Mouse (Mus musculus) MEL (cell line): Measurements from ENCODE around the gene Rhpn2. TPM values are rescaled to one million over a fixed set of nuclear protein-coding genes. Genes with fewer than 3 reads are reported as not detected.

Experiments
- DNase-seq: peaks from one replicate; pipeline ENCODE4 v3.0.0; 2011; ENCODE audit warnings: low read depth, low spot score
- H3K27ac ChIP-seq: 2 replicates; pipeline ENCODE4 v1.5.1; 2012; ENCODE audit warnings: low read depth, mild to moderate bottlenecking, control low read depth, low read length, moderate library complexity; ENCODE audit not compliant: control insufficient read depth
- H3K27me3 ChIP-seq, 2 experiments: fragments of 150-350 bp in 1 of 2; sonication (generic) in 1 of 2; 2 replicates each; pipeline ENCODE4 v1.6.1; 2012; ENCODE audit warnings: low read length in 2 of 2, mild to moderate bottlenecking in 2 of 2, improper control_type of control experiment in 1 of 2, moderate library complexity in 1 of 2; ENCODE audit not compliant: insufficient read depth in 2 of 2, control insufficient read depth in 1 of 2
- H3K36me3 ChIP-seq, 2 experiments: 2 replicates each; pipeline ENCODE4 v1.6.1; 2012 to 2014; ENCODE audit warnings: low read length in 2 of 2, improper control_type of control experiment in 1 of 2, inconsistent platforms in 1 of 2, mild to moderate bottlenecking in 1 of 2; ENCODE audit not compliant: insufficient read depth in 2 of 2, control insufficient read depth in 1 of 2
- H3K4me1 ChIP-seq, 2 experiments: fragments of 150-350 bp in 1 of 2; sonication (generic) in 1 of 2; 2 replicates each; pipeline ENCODE4 v1.6.1; 2012; ENCODE audit warnings: low read length in 2 of 2, improper control_type of control experiment in 1 of 2, mild to moderate bottlenecking in 1 of 2; ENCODE audit not compliant: insufficient read depth in 2 of 2, control insufficient read depth in 1 of 2
- H3K4me3 ChIP-seq, 2 experiments: fragments of 150-350 bp in 1 of 2; sonication (generic) in 1 of 2; 2 replicates each; pipeline ENCODE4 v1.5.1; 2012; ENCODE audit warnings: low read depth in 2 of 2, low read length in 2 of 2, mild to moderate bottlenecking in 2 of 2, moderate library complexity in 2 of 2, control low read depth in 1 of 2, improper control_type of control experiment in 1 of 2; ENCODE audit not compliant: control insufficient read depth in 1 of 2, insufficient read depth in 1 of 2
- H3K79me2 ChIP-seq: 2 replicates; pipeline ENCODE4 v1.6.1; 2012; ENCODE audit warnings: mild to moderate bottlenecking, low read length, moderate library complexity; ENCODE audit not compliant: control insufficient read depth, poor library complexity, insufficient read depth
- H3K9ac ChIP-seq: 2 replicates; pipeline ENCODE4 v1.6.1; 2012; ENCODE audit warnings: low read depth, mild to moderate bottlenecking, control low read depth, low read length, moderate library complexity; ENCODE audit not compliant: control insufficient read depth, poor library complexity, severe bottlenecking
- H3K9me3 ChIP-seq: fragments of 150-350 bp; sonication (generic); replicated peaks from 2 replicates; pipeline ENCODE4 v1.6.1; 2012; ENCODE audit warnings: mild to moderate bottlenecking, low read length, improper control_type of control experiment, moderate library complexity; ENCODE audit not compliant: insufficient read depth
- CHD1 ChIP-seq: IDR thresholded peaks from 2 replicates; pipeline ENCODE4 v1.6.1; 2012; ENCODE audit warnings: low read depth, mild to moderate bottlenecking, inconsistent platforms, low read length, improper control_type of control experiment
- CTCF ChIP-seq, 3 experiments: IDR thresholded peaks in 2 of 3; conservative IDR thresholded peaks in 1 of 3; 2 replicates each; pipeline ENCODE4 v1.5.1; 2011 to 2012; ENCODE audit warnings: low read length in 3 of 3, low read depth in 2 of 3, mild to moderate bottlenecking in 2 of 3, improper control_type of control experiment in 1 of 3, inconsistent platforms in 1 of 3, mixed read lengths in 1 of 3, moderate library complexity in 1 of 3; ENCODE audit not compliant: control insufficient read depth in 1 of 3, insufficient read depth in 1 of 3, poor library complexity in 1 of 3, severe bottlenecking in 1 of 3
- E2F4 ChIP-seq: IDR thresholded peaks from 2 replicates; pipeline ENCODE4 v1.6.1; 2011; ENCODE audit warnings: low read depth, low read length, improper control_type of control experiment, borderline replicate concordance
- EP300 ChIP-seq, 2 experiments: IDR thresholded peaks; 2 replicates each; pipeline ENCODE4 v1.6.1; 2011; ENCODE audit warnings: improper control_type of control experiment in 2 of 2, low read length in 2 of 2, low read depth in 1 of 2, mild to moderate bottlenecking in 1 of 2
- GABPA ChIP-seq: IDR thresholded peaks from 2 replicates; pipeline ENCODE4 v1.6.1; 2012; ENCODE audit warnings: low read depth, mild to moderate bottlenecking, inconsistent platforms, low read length, improper control_type of control experiment, moderate library complexity
- GATA1 ChIP-seq: IDR thresholded peaks from 2 replicates; pipeline ENCODE4 v1.6.1; 2011; ENCODE audit warnings: low read depth, low read length, improper control_type of control experiment
- HCFC1 ChIP-seq: IDR thresholded peaks from 2 replicates; pipeline ENCODE4 v1.6.1; 2012; ENCODE audit warnings: low read depth, mild to moderate bottlenecking, inconsistent platforms, low read length, improper control_type of control experiment, moderate library complexity
- JUND ChIP-seq: IDR thresholded peaks from 2 replicates; pipeline ENCODE4 v1.6.1; 2011; ENCODE audit warnings: low read depth, mild to moderate bottlenecking, improper control_type of control experiment, low read length
- MAFK ChIP-seq: IDR thresholded peaks from 2 replicates; pipeline ENCODE4 v1.6.1; 2011; ENCODE audit warnings: low read depth, mild to moderate bottlenecking, low read length, improper control_type of control experiment, borderline replicate concordance
- MAX ChIP-seq: IDR thresholded peaks from 2 replicates; pipeline ENCODE4 v1.6.1; 2011; ENCODE audit warnings: low read length, improper control_type of control experiment
- MAZ ChIP-seq: IDR thresholded peaks from 2 replicates; pipeline ENCODE4 v1.6.1; 2012; ENCODE audit warnings: low read depth, mild to moderate bottlenecking, inconsistent platforms, low read length, improper control_type of control experiment
- MEF2A ChIP-seq: IDR thresholded peaks from 2 replicates; pipeline ENCODE4 v1.6.1; 2014; ENCODE audit warnings: low read depth, mild to moderate bottlenecking, inconsistent platforms, low read length, improper control_type of control experiment; ENCODE audit not compliant: poor library complexity, insufficient replicate concordance, severe bottlenecking; ENCODE audit errors: extremely low read depth
- MYB ChIP-seq: IDR thresholded peaks from 2 replicates; pipeline ENCODE4 v1.6.1; 2011; ENCODE audit warnings: mild to moderate bottlenecking, low read depth, low read length, improper control_type of control experiment
- NELFE ChIP-seq: IDR thresholded peaks from 2 replicates; pipeline ENCODE4 v1.6.1; 2011; ENCODE audit warnings: low read depth, low read length, improper control_type of control experiment
- POLR2AphosphoS2 ChIP-seq: IDR thresholded peaks from 2 replicates; pipeline ENCODE4 v1.6.1; 2011; ENCODE audit warnings: low read length, improper control_type of control experiment
- POLR2AphosphoS5 ChIP-seq: IDR thresholded peaks from 2 replicates; pipeline ENCODE4 v1.6.1; 2012; ENCODE audit warnings: low read depth, borderline replicate concordance, mild to moderate bottlenecking, inconsistent platforms, low read length, moderate library complexity, mixed read lengths
- RCOR1 ChIP-seq: IDR thresholded peaks from 2 replicates; pipeline ENCODE4 v1.6.1; 2012; ENCODE audit warnings: low read depth, mild to moderate bottlenecking, inconsistent platforms, low read length, improper control_type of control experiment
- TCF12 ChIP-seq: IDR thresholded peaks from 2 replicates; pipeline ENCODE4 v1.6.1; 2014; ENCODE audit warnings: low read depth, mild to moderate bottlenecking, inconsistent platforms, low read length, improper control_type of control experiment, moderate library complexity
- USF1 ChIP-seq: IDR thresholded peaks from 2 replicates; pipeline ENCODE4 v1.6.1; 2014; ENCODE audit warnings: low read depth, mild to moderate bottlenecking, inconsistent platforms, low read length, improper control_type of control experiment, moderate library complexity
- ZKSCAN1 ChIP-seq: IDR thresholded peaks from 2 replicates; pipeline ENCODE4 v1.6.1; 2012; ENCODE audit warnings: low read depth, mild to moderate bottlenecking, inconsistent platforms, low read length, improper control_type of control experiment, moderate library complexity
- ZMIZ1 ChIP-seq: IDR thresholded peaks from 2 replicates; pipeline ENCODE4 v1.6.1; 2012; ENCODE audit warnings: low read depth, mild to moderate bottlenecking, inconsistent platforms, low read length, improper control_type of control experiment, moderate library complexity
- polyA plus RNA-seq, 2 experiments: library from polyadenylated mRNA; stranded (reverse) in 1 of 2; unstranded in 1 of 2; fragments of >175 nt in 1 of 2; fragments of >200 nt in 1 of 2; gene quantifications; 2 replicates each; pipeline versions ENCODE4 v1.2.1 to v1.2.4; 2012; ENCODE audit warnings: low replicate concordance in 2 of 2, low read depth in 1 of 2; ENCODE audit not compliant: insufficient read length in 2 of 2, insufficient read depth in 1 of 2, missing spikeins in 1 of 2
- total RNA-seq: library from RNA; depleted of rRNA; stranded (reverse); fragments of 300-350 nt; gene quantifications from 2 replicates; pipeline ENCODE4 v1.2.3, GENCODE M21; 2012

Rhpn2 gene
- total and polyA plus RNA-seq, 3 experiments: 0.58 to 1.2 TPM; not detected in 1

- DNase-seq: peak; percentile 9
- Histone ChIP-seq H3K9me3 (no peaks in the 10 kb centered on the region), H3K27ac (no peak overlapping the region), H3K4me3 (no peak overlapping the region), H3K4me1 (peaks cover 0 to 9% of the 10 kb centered on the region in 2 experiments; a peak in 2 of 4 replicates), H3K9ac (no peak overlapping the region), H3K79me2 (peaks cover 3% of the 10 kb centered on the region; the same call in 1 of the 2 replicates)
- TF ChIP-seq GABPA (no peak), USF1 (no peak), GATA1 (no peak), HCFC1 (no peak)
- TF ChIP-seq, all 39 proteins: peak for 0
- H3K36me3 ChIP-seq: peaks cover 0 to 3% of the 10 kb centered on the region in 2 experiments; a peak in 1 of 4 replicates
- H3K27me3 ChIP-seq: no peaks in the 10 kb centered on the region; a peak in 1 of 4 replicates
These were observed 14.2 kb upstream of the Rhpn2 start for GRCm38 (mm10) chr7:35319755-35320154.

- Histone ChIP-seq H3K9ac (no peak overlapping the region), H3K79me2 (peaks cover 3% of the 10 kb centered on the region; the same call in 1 of the 2 replicates), H3K4me3 (no peak overlapping the region), H3K36me3 (peaks cover 0 to 3% of the 10 kb centered on the region in 2 experiments; a peak in 1 of 4 replicates), H3K9me3 (no peaks in the 10 kb centered on the region), H3K27me3 (no peaks in the 10 kb centered on the region; a peak in 1 of 4 replicates), H3K4me1 (peaks cover 0 to 7% of the 10 kb centered on the region in 2 experiments; a peak in 2 of 4 replicates), H3K27ac (no peak overlapping the region)
- no peak for DNase-seq
- TF ChIP-seq EP300 (IDR thresholded peaks at IDR 0.05; ENCODE audit: low read depth in 1 of 2, low read length in 2 of 2) (no peak), MAFK (no peak), MYB (no peak), NELFE (no peak), HCFC1 (no peak), MAZ (no peak), MEF2A (no peak), ZMIZ1 (no peak), JUND (no peak), MAX (no peak), TCF12 (no peak), RCOR1 (no peak), E2F4 (no peak), CTCF (IDR thresholded peaks at IDR 0.05 in 2 of 3, conservative IDR thresholded peaks at IDR 0.05 in 1 of 3; ENCODE audit: control insufficient read depth in 1 of 3, insufficient read depth in 1 of 3, low read depth in 2 of 3, low read length in 3 of 3, poor library complexity in 1 of 3, severe bottlenecking in 1 of 3) (no peak), ZKSCAN1 (no peak), POLR2AphosphoS2 (no peak), POLR2AphosphoS5 (no peak), CHD1 (no peak)
These were observed 11.8 kb upstream of the Rhpn2 start for GRCm38 (mm10) chr7:35322161-35322560.
